Mouse (Mus musculus) forebrain, postnatal 0 days (tissue): ENCODE measurements around the gene Cd52. TPM values are rescaled to one million over a fixed set of nuclear protein-coding genes. Genes with fewer than 3 reads are reported as not detected.

Experiments
- ATAC-seq: fragments of 200-750 bp; cut with Nextera tagmentation; 2 replicates; pipeline ENCODE4 v1.8.0; 2017; ENCODE audit warnings: mild to moderate bottlenecking, moderate library complexity
- DNase-seq: peaks from one replicate; pipeline ENCODE4 v3.0.0-alpha.2; 2015
- H3K27ac ChIP-seq: fragments of 300-500 bp; sonication (generic); 2 replicates; pipeline ENCODE4 v1.5.1; 2014; ENCODE audit warnings: low read depth, mild to moderate bottlenecking, antibody characterized with exemption, low read length, moderate library complexity, mixed read lengths
- H3K27me3 ChIP-seq: fragments of 300-500 bp; sonication (generic); 2 replicates; pipeline ENCODE4 v1.6.1; 2014; ENCODE audit warnings: mild to moderate bottlenecking, low read length, mixed read lengths; ENCODE audit not compliant: insufficient read depth
- H3K36me3 ChIP-seq: fragments of 300-500 bp; sonication (generic); 2 replicates; pipeline ENCODE4 v1.6.1; 2014; ENCODE audit warnings: mild to moderate bottlenecking, moderate library complexity; ENCODE audit not compliant: insufficient read depth
- H3K4me1 ChIP-seq: fragments of 300-500 bp; sonication (generic); 2 replicates; pipeline ENCODE4 v1.6.1; 2014; ENCODE audit warnings: antibody characterized with exemption; ENCODE audit not compliant: insufficient read depth
- H3K4me2 ChIP-seq: fragments of 300-500 bp; sonication (generic); 2 replicates; pipeline ENCODE4 v1.6.1; 2014; ENCODE audit warnings: low read depth, mild to moderate bottlenecking, moderate library complexity
- H3K4me3 ChIP-seq: fragments of 300-500 bp; sonication (generic); 2 replicates; pipeline ENCODE4 v1.5.1; 2014; ENCODE audit warnings: low read depth, low read length, mixed read lengths
- H3K9ac ChIP-seq: fragments of 300-500 bp; sonication (generic); 2 replicates; pipeline ENCODE4 v1.6.1; 2014; ENCODE audit warnings: mild to moderate bottlenecking
- H3K9me3 ChIP-seq: fragments of 300-500 bp; sonication (generic); 2 replicates; pipeline ENCODE4 v1.6.1; 2016; ENCODE audit warnings: low read length
- CTCF ChIP-seq: sonication (generic); IDR thresholded peaks from 2 replicates; pipeline ENCODE4 v1.5.1; 2016; ENCODE audit warnings: antibody characterized with exemption, control low read depth, low read depth
- WGBS: fragments of 180-500 bp; shearing (Covaris S2); extraction: QIAGEN DNeasy Blood & Tissue Kit; methylation state at CpG from one replicate; pipeline ENCODE4 v1.1.7; 2014; 5-methylcytosine and 5-hydroxymethylcytosine counted together
- polyA plus RNA-seq: library from polyadenylated mRNA; unstranded; fragments of >200 nt; fragmentation: Nextera tagmentation; extraction: Ambion mirVana; gene quantifications from 2 replicates; pipeline ENCODE4 v1.2.1, GENCODE M21; 2015
- total RNA-seq: library from RNA; depleted of rRNA; stranded (reverse); fragments of >200 nt; gene quantifications from 2 replicates; pipeline ENCODE4 v1.2.3, GENCODE M21; 2014

The Cd52 gene
- total and polyA plus RNA-seq, 2 experiments from 2014 or later = 2.0 to 4.1 TPM

DNA sequence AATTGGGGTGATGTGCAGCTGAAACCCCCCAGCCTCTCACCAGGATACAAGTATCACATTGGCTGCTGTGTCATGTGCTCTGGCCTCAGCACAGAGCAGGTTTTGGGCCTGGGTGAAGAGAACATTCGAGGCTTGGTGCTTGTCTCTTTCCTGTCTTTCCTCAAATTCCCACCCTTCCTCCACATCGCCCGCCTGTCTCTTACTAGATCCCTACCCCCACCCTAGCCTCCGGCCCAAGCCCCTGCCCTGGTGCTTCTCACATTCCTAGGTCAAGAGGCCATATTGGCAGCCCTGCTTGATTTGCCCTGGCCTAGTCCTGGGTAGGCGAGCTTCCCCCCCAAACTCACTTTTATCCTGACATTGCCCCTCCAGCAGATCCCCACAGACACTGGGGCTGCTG lies 24.2 kb upstream of the Cd52 start:
- DNase-seq (no peak), ATAC-seq (no peak)
- WGBS = 72% methylated on average over 5 of the region's 5 CpGs
- Histone ChIP-seq H3K27me3 (no peaks in the 10 kb centered on the region), H3K9me3 (no peaks in the 10 kb centered on the region), H3K9ac (no peak overlapping the region), H3K4me3 (no peak overlapping the region), H3K27ac (no peak overlapping the region), H3K4me1 (no peaks in the 10 kb centered on the region), H3K4me2 (no peak overlapping the region), H3K36me3 (no peaks in the 10 kb centered on the region)
- no peak for TF ChIP-seq CTCF

DNA sequence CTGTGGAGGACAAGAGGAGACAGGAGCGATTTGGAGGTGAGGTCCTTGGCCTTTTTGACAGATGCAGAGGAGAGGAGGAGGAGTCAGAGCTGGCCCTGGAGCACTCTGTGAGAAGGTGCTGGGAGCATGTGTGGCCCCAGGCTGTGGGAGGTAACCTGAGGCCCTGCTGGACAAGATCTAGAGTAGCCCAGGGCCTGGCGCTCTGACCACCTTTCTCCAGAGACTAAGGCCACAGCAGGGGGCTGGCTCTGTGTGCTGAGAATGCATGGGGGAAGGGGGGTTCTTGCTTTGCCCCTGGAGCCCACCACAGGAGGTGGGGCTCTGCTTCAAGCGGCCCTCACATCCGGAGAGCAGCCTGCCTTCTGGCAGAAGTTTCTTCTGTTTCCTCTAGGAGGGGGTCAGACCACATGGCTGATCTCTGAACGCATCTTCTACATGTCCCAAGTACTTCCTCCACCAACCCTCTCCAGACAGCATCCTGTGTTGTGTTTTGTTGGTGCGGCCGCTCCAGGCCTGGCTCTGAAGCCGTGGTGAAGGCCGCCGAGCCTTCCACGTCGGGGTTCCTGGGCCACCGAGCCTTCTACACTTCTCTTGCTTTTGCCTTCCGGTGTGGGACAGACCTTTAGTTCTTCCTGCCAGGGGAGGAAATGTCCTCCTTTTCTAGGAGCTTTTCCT lies 23.4 kb upstream of the Cd52 start:
- TF ChIP-seq CTCF = no peak
- no peak overlapping the region for H3K9ac ChIP-seq
- ATAC-seq = no peak
- no peaks in the 10 kb centered on the region for H3K9me3 ChIP-seq
- H3K27ac ChIP-seq = no peak overlapping the region
- no peak overlapping the region for H3K4me2 ChIP-seq
- DNase-seq = no peak
- no peaks in the 10 kb centered on the region for H3K4me1 ChIP-seq
- WGBS = 76% methylated on average over 14 of the region's 14 CpGs
- no peaks in the 10 kb centered on the region for H3K27me3 ChIP-seq
- no peak overlapping the region for H3K4me3 ChIP-seq
- H3K36me3 ChIP-seq = no peaks in the 10 kb centered on the region

DNA sequence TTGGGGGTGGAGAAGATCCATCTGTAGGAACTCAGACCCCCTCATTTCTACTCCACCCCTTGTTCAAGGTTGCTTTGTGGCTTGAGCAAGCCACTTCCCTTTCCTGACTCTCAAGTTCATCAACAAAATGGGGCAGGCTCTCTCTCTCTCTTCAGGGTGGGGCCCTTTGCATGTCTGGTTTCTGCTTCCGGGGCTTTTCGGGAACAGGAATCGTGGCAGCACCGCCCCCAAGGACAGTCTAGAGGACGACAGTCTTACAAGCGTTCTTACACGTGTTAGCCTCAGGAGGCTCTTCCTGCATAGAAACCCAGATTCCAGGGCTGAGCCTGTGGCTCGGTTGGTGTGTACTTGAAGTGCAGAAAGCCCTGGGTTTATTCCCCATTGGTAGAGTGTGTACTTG lies 22.1 kb upstream of the Cd52 start:
- Histone ChIP-seq H3K27ac (no peak overlapping the region), H3K9me3 (no peaks in the 10 kb centered on the region), H3K9ac (no peak overlapping the region), H3K27me3 (no peaks in the 10 kb centered on the region), H3K4me2 (no peak overlapping the region), H3K4me3 (no peak overlapping the region), H3K4me1 (no peaks in the 10 kb centered on the region), H3K36me3 (no peaks in the 10 kb centered on the region)
- no peak for DNase-seq
- no peak for ATAC-seq
- no peak for TF ChIP-seq CTCF
- 85% methylated on average over 8 of the region's 8 CpGs for WGBS

DNA sequence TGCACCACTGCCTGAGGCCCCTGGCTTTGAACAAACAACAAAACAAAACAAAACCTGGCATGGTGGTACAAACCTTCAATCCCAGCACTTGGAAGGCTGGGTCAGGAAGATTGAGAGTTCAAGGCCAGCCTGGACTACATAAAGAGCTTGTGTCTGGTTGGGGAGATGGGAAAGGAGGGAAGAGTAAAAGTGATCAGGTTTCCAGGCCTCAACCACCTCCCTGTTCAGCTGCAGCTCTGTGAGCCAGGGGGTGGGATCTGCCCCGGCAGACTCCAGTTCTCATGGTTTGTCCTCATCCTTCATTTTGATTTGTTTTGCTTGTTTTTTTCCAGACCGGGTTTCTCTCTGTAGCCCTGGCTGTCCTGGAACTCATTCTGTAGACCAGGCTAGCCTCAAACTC lies 21.6 kb upstream of the Cd52 start:
- Histone ChIP-seq H3K4me3 (no peak overlapping the region), H3K36me3 (no peaks in the 10 kb centered on the region), H3K4me1 (no peaks in the 10 kb centered on the region), H3K4me2 (no peak overlapping the region), H3K9ac (no peak overlapping the region), H3K27me3 (no peaks in the 10 kb centered on the region), H3K9me3 (no peaks in the 10 kb centered on the region), H3K27ac (no peak overlapping the region)
- ATAC-seq (no peak), DNase-seq (no peak)
- TF ChIP-seq CTCF = no peak
- WGBS = 94% methylated on average over 2 of the region's 2 CpGs

DNA sequence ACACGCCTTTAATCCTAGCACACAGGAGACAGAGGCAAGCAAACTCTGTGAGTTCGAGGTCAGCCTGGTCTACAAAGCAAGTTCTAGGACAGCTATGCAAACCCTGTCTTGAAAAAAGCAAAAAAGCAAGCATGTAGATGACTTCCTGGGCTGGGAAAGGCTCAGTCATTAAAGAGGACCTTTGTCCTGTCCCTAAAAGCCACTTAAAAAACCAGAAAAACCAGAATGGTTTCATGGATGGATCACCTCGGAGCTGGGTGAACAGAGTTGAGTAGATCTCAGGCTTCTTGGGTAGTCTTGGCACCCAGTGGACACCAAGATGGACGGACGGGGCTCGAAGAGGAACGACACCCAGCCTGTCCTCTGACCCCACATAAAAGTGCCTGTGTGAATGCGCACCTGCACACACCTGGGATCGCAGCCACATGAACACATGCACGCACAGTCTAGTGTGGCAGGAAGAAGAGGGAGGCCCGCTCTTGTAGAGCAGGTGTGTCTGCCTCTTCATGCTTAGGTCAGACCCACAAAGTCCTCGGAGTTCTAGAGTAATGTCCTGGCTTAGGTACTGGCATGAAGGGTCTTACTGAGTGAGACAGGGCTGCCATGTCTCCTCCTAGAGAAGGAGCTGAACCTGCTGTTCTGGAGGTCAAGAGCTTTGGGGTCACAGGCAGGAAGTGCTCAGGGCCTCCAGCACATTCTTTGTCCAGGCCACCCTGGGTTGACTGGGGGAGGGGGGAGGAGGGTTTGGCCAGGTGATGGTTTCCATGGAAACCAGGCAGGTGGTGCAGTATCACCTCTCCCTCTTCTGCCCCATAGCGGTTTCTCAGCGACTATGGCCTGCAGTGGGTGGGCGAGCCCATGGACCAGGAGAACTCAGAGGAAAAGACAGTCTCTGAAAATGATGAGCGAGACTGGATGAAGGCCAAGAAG lies 20.6 kb upstream of the Cd52 start:
- no peak for ATAC-seq

DNA sequence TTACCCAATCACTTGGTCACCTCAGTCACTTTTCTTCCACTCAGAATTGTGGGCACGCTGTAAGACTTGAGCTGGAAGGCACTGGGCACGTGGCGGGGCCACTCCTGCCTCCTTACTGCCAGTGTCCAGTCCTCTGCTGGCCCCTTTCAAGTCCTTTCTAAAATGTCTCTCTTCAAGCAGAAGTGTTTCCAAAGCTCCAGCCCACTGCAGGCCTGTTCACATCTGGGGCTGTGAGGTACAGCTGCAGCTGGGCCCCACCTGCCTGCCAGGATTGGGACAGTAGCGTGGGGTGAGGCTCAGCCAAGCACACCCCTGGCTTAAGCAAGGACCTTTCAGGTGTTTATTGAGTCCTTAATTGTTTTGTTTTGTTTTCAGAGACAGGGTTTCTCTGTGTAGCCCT lies 19.2 kb upstream of the Cd52 start:
- WGBS = 89% methylated on average over 4 of the region's 4 CpGs
- H3K27ac ChIP-seq = no peak overlapping the region
- no peak for DNase-seq

More for the DNA sequence above, 20.6 kb upstream of the Cd52 start:
- DNase-seq = no peak
- H3K27ac ChIP-seq = no peak overlapping the region
- H3K4me2 ChIP-seq = no peak overlapping the region
- no peaks in the 10 kb centered on the region for H3K4me1 ChIP-seq
- H3K4me3 ChIP-seq = no peak overlapping the region
- 91% methylated on average over 16 of the region's 16 CpGs for WGBS
- H3K36me3 ChIP-seq = no peaks in the 10 kb centered on the region
- H3K27me3 ChIP-seq = no peaks in the 10 kb centered on the region
- no peaks in the 10 kb centered on the region for H3K9me3 ChIP-seq
- TF ChIP-seq CTCF = no peak
- no peak overlapping the region for H3K9ac ChIP-seq

DNA sequence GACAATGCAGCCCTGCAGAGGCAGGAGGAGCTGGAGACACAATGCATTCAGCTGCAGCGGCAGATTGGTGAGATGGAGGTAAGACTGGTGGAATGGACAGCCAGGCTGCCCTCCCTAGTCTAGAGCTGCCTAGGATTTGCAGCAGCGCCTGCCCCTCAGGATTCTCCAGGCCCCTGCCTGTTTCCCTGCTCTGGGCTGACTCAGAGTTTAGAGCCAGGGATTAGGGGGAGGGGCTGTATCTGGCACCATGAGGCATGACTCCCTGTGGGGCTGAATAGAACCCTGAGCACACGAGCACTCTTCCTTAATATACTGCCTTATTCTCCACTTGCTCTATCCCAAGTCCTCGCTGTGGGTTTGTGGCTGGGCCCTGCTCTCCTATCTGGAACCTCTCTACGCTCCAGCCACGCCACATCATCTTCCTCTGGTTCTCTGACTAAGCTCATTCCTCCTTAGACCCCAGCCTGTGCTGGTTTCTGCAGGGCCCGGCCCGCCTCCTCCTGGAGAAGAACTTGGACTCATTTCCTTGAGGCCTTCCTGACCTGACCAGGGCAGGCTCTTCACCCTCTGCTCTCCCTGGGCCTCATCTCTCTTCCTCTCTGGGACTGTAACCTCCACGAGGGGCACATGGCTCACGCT lies 18.6 kb upstream of the Cd52 start:
- DNase-seq = no peak

More for the DNA sequence above, 19.2 kb upstream of the Cd52 start:
- Histone ChIP-seq H3K36me3 (no peaks in the 10 kb centered on the region), H3K9me3 (no peaks in the 10 kb centered on the region), H3K4me2 (no peak overlapping the region), H3K9ac (no peak overlapping the region), H3K27me3 (no peaks in the 10 kb centered on the region), H3K4me1 (no peaks in the 10 kb centered on the region), H3K4me3 (no peak overlapping the region)
- no peak for ATAC-seq
- TF ChIP-seq CTCF = no peak

More for the DNA sequence above, 18.6 kb upstream of the Cd52 start:
- H3K27ac ChIP-seq = no peak overlapping the region
- TF ChIP-seq CTCF = no peak
- H3K4me2 ChIP-seq = no peak overlapping the region
- no peak overlapping the region for H3K9ac ChIP-seq
- H3K36me3 ChIP-seq = no peaks in the 10 kb centered on the region
- H3K27me3 ChIP-seq = no peaks in the 10 kb centered on the region
- ATAC-seq = no peak
- H3K9me3 ChIP-seq = no peaks in the 10 kb centered on the region
- H3K4me1 ChIP-seq = no peaks in the 10 kb centered on the region
- WGBS = 47% methylated on average over 10 of the region's 10 CpGs
- H3K4me3 ChIP-seq = no peak overlapping the region
